Mouse (Mus musculus): ENCODE results near the gene Mfn2. TPM values are rescaled to one million over a fixed set of nuclear protein-coding genes. Genes with fewer than 3 reads are reported as not detected.
A peak's percentile ranks its signal among the peaks of the same experiment; 100 is the strongest.

Mfn2 gene
- 191 and 207 TPM in 2 replicates for total RNA-seq (2021)
- long read RNA-seq, experiment 1, full-length matches to known transcripts: 102 of 166 reads
- long read RNA-seq, experiment 1, partial matches to known transcripts: 27 of 166 reads
- long read RNA-seq, experiment 1, other reads (novel, unspliced or antisense): 37 of 166 reads
- long read RNA-seq, experiment 2, full-length matches to known transcripts: 130 of 189 reads
- long read RNA-seq, experiment 2, partial matches to known transcripts: 22 of 189 reads
- long read RNA-seq, experiment 2, other reads (novel, unspliced or antisense): 37 of 189 reads

DNA sequence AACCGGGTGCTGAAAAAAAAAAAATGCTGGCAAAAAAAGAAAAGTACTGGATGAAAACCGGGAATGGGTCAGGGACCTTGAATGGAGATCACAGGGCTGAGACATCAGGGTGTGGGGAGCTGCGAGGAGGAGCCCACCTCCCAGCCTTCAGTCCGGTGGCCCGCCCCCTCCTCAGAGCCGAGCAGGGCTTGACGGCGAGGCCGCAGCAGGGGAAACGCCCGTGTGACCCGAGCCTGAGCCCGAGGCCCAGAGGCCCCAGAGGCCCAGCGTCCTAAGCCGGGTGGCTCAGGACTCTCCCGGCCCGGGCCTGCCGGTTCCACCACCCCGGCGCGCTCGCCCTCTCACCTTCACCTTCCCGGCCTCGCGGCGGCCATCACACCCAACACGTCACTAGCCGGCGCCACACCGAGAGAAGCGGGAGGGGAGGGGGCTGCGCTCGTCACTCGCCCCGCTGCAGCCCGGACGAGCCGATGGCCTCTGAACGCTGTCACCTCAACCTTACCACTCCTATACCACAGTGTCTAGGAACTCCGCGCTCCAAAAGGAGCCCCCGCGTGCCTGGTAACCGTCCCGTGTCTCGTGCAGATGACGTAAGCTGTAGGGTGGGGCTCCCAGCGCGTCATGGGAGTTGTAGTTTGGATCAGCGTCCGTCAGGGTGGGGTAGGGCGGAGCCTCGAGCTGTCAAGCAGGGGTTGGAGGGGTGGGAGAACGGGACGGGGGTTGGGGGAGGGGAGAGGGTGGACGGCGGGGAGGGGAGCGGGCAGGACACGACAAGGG, at the start of gene Mfn2:
Mfn2 (minus strand) TSS at position 392 of the 777 bp plus-strand sequence.
- peak; percentile 92 for DNase-seq

DNA sequence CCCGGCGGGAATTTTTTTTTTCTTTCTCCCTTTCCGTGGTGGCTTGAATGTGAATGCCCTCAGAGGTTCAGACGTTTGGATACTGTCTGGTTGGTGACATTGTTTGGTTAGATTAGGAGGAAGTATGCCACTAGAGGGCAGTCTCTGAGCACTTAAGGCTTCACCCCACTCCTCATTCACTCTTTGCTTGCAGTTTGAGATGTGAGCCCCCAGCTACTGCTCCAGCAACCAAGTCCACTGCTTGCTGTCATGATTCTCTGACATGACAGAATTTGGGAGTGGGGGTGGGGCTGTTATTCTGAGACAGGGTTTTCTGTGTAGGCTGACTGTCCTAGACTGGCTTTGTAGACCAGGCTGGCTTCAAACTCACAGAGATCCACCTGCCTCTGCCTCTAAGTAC, 49.1 kb upstream of the Mfn2 start:
- peak; percentile 39 for DNase-seq

DNA sequence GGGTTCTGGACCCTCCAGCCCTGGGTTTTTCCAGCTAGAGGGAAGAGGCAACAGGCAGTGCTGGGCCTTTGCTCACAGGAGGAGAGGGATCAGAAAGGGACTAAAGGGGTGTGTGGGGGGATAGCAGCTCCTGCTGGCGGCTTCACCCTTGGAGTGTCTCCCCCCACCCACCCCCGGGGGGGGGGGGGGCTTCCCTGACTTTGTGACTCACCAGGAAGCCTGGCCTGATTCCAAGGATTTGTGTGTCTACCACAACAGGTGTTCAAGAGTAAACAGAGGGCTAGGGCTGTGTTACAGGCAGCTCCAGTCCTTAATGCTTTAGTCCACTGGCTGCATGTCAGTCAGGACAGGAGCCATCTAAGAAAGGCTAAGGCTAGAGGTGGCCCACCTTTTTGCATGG, 43.0 kb upstream of the Mfn2 start:
- DNase-seq: no peak

DNA sequence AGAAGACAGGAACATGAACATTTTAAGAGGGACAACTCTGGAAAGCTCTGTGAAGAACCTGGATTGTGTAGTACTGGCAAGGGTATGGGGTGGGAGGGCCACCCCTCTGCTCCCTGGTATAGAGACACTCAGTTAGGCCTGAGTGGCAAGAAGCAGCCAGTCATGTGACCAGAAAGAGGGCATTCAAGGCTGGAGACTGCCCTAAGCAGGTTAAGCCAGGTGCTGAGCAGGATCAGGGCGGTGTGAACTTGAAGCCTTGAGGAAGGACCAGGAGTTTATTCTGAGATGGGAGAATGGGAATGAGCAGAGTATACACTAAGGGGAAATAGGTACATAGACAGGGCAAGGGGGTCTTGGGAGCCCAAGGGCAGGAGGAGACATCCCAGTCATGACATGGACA, 38.5 kb upstream of the Mfn2 start:
- no peak for DNase-seq

DNA sequence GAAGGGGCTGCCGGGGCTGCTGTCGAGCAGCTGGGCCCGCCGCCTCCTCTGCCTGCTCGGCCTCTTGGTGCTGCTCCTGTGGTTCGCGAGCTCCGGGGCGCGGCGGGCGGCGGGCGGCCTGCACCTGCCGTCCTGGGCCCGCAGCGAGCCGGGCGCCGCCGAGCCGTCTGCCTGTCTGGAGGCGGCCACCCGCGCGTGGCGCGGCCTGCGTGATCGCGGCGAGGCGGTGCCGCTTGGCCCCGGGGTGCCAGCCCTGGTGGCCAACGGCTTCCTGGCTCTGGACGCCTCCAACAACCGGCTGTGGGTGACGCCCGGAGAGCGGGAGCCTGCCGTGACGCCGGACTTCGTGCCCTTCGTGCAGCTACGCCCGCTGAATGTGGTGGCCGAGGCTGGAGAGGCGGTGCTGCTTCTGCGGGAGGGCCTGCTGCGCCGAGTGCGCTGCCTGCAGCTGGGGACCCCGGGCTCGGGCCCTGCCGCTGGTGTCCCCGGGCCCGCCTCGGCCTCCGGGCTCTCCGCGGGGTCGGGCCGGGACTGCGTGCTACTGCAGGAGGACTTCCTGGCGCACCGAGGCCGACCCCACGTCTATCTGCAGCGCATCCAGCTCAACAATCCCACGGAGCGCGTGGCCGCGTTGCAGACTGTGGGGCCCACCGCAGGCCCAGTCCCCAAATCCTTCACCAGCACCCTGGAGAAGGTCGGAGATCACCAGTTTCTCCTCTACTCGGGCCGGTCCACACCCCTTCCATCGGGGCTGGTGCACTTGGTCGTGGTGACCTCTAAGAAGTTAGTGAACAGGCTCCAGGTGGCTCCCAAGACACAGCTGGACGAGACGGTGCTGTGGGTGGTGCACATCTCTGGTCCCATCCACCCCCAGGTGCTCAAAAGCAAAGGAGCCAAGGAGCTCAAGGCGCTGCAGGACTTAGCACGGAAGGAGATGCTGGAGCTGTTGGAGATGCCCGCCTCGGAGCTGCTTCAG, 36.8 kb upstream of the Mfn2 start:
- DNase-seq: peak; percentile 71

DNA sequence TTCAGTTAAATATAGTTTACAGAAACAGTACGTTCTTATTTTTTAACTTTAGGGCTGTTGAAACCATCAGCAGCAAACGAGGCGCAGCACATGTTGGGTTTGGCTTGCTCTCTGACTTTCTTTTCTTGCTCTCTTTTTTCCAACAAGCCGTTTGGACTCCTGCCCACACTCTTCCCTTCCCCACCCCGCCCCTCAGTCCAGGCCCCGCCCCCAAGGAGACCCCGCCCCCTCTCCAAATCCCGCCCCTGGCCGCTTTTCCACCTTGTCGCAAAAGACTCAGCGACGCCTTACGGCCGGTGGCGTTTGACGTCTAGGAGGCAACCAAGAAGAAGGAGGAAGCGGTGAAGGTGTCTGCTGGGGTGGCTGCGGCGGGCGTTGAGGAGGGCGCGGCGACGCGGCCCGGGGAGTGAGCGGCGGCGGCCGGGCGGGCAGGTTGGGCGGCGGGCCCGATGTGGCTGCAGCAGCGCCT, 36.1 kb upstream of the Mfn2 start, which contains the start of gene 2510039O18Rik:
2510039O18Rik (plus strand) TSS at position 320 of the 469 bp plus-strand sequence.
- DNase-seq: peak; percentile 94

DNA sequence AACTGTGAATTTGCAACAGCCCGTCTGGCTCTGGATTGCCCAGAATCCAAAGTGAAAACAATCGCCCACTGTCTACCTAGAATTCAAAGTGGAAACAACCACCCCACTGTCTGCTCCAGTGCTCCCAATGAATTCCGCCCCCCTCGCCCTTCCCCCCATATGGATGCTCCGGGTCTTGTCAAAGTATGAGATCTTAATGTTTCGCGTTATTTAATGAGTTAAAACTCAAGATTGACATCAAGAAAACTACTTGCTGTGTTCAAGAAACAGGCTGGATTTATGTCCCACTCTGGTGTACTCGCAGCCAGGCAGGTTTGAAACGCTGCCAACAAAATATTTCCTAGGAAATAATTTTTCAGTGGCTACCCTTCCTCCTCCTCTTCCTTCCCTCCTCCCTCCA, 35.6 kb upstream of the Mfn2 start:
- DNase-seq: no peak

DNA sequence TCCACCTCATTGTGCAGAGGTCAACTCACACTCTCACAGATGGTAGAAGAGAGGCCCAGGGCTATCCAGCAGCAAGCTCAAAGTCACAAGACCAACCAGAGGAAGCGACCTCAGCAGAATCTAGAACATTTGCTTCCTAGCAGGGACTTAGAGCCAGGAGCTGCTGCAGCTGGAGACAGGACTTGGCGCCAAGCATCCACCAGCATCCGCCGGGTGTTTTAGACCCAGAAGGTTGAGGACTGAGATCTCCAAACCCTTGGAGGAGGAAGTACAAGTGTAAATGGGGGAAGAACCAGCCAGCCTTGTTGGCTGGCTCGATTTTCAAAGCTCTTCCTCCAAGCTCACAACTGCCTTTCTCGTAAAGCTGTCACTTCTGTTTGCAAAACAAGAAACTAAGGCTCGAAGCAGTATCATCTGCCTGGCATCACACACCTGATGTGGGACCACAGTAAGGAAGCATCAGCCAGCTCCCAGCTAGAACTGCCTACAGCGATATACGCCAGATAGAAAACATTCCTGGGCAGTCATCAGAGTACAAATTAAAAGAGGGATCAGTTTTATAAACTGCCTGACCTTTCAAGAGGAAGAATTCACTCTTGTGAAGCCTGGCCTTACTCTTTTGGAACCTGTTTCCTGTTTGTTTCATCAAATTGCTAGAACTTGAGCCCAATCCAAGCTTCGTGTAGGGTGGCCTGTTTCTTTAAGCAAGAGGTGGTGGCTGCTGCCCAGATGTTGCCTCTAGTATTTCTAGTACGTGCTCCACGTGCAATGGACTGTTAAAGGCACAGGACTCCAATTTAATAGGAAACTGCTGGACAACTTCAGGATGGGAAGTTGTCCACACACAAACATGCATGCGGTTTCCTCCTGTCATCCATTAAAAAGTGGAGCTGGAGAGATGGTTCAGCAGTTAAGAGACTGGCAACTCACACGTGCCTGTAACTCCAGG, 33.9 kb upstream of the Mfn2 start:
- DNase-seq: peak; percentile 57

DNA sequence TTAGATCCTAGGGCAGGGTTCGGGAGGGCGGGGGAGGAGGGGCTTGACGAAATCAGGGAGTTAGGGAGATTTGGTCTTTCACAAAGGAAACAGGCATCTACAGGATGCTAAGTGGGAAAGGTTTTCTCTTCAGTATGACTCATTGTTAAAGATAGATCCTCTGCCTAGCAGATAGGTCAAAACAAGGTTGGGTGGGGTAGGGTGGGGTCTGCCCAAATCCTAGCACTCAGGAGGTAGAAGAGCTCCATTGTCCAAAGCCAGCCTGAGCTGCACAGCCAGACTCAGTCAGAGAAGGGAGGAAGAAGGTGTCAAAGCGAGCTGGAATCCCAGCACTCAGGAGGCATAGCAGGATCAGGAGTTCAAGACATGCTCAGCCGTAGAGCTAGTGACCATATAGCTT, 33.0 kb upstream of the Mfn2 start:
- DNase-seq: no peak

DNA sequence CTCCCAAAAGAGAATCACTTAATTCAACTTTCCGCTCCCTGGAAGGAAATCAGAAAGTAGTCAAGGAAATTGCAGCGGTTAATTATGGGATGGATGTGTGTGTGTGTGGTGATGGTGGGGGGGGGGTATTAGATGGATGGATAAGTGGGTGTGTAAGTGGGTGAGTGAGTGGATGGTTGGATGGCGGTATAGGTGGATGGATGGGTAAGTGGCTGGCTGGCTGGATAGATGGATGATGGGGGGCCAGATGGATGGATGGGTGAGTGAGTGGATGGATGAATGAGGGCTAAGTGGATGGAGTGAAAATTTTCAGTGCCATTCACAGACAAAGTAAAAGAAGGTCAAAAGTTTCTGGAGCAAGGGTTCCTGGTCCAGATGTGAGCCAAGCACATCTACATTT, 32.5 kb upstream of the Mfn2 start:
- no peak for DNase-seq

DNA sequence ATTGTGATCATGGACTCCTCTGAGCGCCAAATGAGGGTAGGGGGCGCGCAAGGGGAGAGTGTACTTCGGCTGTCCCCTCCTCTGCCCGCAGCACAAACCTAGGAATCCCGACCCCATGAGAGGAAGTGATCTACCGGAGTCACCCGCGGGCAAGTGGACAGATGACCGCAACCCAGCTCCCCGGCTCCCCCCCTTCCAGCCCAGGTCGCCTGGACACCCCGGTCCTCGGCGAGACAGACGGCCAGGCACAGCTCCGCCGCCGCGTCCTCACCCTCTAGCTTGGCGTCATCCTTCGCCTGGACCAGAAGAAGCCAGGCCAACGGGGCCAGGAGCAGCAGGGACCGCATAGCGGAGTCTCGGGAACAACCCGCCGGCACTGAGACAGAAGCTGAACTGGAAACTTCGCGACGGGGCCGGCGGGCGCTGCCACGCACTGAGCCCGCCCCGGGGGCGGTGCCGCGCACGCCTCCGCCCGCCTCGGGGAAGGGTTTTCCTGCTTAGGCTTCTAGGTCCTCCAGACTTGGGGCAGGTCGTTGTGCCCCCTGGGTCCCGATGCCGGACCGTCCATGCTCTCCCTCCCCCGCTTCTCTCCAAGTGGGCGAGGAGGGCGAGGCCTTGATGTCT, 31.9 kb upstream of the Mfn2 start, which contains the start of gene Plod1:
Plod1 (minus strand) TSS at position 437 of the 624 bp plus-strand sequence.
- peak; percentile 92 for DNase-seq

DNA sequence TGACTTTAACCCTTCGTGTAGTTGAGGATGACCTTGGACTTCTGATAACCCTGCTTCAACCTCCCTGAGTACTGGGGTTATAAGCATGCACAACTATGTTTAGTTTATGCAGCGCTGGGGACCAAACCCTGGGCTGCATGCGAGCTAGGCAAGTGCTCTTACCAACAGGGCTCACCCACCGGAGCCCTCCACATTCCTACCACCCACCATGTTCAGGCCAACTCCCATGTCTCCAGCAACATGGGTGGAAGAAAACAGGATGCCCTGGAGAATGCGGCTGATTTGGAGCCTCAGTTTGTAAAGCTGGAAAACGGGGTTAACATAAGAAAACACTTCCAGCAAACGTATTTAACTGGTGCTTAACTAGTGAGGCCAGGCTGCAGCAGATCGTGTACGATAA, 31.4 kb upstream of the Mfn2 start:
- no peak for DNase-seq

DNA sequence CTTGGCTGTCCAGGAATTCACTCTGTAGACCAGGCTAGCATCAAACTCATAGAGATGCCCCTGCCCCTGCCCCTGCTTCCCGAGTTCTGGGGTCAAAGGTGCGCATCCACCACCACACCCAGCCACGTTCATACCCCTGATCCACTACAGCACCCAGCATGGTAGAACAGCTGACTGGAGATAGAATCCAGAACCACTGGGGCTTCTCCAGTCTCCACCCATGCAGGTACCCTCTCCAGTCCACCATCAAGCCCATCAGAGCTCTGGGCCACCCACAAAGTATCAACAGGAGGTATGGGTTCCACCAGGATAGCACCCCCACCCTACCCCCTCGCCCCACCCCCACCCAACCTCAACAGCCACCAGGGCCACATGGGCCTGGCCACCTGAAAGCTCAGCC, 30.1 kb upstream of the Mfn2 start:
- no peak for DNase-seq

DNA sequence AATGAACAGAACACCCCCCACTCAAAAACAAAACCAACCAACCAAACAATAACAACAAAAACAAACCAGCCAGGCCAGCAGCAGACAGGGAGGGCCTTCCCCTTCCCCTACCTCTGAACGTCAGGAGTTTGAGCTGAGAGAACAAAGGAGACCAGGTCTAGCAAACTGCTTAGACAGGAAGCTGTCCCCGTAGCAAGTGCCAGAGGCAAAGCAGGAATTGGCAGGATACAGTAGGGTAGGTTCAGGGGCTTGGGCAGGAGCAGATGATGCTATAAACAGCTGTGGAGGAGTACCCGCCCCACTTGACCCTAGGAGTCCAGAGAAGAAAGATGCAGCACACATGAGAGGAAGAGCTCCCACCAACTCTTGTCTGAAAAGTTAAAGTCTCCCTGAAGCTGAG, 29.6 kb upstream of the Mfn2 start:
- no peak for DNase-seq

DNA sequence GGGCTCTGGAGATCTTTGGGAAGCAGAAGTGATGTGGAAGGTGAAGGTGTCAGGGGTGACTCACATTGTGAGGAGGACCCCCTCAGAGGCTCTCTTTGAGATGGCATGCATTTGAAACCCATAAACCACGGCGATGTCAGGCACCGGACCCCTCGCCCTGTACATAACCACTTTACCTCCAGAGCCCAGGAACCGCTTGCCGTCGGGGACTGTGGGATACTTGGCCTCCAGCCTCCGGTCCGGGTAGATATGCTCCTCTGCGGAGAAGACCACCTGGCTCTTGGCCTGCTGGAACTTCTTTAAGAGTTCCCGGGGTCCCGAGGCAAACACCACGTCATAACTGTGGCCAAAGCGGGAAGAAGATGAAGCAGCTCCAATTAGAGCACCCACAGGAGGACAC, 26.4 kb upstream of the Mfn2 start:
- DNase-seq: no peak

DNA sequence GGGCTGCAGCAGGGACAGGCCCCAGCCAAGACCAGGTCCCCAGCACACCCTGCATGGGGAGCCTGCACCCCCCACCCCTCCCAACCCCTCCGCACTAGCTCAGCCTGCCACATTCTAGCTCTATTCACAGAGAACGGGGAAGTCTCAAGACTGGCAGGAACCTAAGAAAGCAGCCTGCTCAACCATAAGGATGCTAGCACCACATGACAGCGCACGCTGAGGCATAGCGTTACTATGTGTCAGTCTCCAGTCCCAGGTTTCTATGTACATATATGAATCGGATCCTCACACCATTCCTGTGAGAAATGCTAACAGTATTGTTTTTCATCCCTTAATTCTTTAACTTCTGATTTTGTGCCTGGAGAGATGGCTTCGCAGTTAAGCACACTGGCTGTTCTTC, 24.0 kb upstream of the Mfn2 start:
- DNase-seq: no peak

DNA sequence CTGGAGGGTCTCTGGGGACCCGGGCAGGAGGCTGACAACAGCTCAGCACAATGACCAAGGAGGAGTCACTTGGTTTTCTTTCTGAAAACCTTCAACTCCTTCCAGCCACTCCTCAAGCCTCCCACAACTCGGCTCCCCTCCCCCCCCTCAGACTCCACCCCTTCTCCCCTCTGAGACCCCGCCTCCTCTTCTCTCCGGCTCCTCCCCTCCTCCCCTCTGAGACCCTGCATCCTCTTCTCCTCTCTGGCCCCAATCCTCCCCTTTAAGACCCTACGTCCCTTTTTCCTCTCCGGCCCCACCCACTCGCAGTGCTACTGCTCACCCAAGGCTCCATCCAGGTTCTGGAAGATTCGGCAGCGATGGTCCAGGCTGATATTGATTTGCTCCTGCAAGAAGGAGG, 23.6 kb upstream of the Mfn2 start:
- no peak for DNase-seq

DNA sequence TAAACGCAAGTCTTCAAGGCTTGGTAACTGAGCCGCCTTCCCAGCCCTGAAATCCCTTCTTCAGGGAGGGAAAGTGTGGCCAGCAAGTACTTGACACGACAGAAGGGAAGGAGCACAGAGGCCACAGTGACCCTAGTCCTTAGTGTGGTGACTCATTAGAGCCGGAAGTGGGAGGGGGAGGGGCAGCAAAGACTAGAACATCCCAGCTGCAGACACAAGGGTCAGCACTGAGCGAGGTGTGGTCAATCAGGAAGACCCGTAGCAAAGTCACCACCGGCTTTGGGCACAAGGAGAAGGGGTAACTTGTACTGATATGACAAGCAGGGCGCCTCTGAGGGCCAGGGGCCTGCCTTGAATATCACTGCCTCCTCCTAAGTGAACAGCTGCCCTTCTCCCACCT, 23.2 kb upstream of the Mfn2 start:
- peak; percentile 73 for DNase-seq

DNA sequence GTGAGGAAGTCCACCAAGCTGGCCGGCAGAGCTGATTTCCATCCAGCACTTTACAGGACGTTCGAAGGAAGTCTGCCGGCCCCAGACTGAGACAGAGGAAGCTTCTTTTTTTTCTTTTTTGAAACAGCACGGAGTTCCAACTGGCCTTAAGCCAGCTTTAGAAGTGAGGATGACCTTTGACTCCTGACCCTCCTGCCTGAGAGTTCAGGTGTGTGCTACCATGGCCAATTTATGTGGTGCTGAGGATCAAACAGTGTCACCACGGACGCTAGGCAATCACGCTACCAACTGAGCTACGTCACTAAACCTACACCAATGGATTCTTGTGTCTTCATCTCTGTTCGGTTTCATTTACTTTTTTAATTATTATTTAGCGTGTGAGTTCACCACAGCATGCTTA, 17.8 kb upstream of the Mfn2 start:
- DNase-seq: no peak

DNA sequence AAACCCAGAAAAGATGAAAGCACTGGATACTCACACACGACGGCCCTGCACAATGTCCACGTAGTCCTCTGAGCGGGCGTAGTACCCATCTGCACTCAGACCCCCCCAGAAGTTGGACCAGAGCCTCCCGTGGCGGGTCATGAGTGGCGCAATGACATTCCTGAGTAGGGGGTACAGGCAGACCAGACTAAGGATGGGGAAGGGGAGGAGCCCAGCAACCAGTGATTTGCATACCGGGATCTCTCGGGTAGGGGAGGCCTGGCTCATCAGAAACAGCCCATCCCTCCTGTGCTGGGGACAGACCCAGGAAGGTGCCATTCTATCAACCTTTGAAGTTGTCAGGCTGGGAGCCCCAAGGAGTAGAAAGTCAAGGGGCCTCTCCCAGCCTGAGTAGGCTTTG, 16.5 kb upstream of the Mfn2 start:
- DNase-seq: no peak
